Mouse (Mus musculus) monocyte, adult 2 months (primary cell): ENCODE data around the gene Lmcd1.

Experiments used
- DNase-seq, 2 experiments: peaks; one replicate each; pipeline ENCODE4 v3.0.0; 2022; ENCODE audit warnings: low spot score in 2 of 2, low read depth in 1 of 2

Lmcd1 gene

GRCm38 (mm10) chr6:112350452-112350851 lies 76.9 kb downstream of the Lmcd1 start:
- DNase-seq: no peak

DNA sequence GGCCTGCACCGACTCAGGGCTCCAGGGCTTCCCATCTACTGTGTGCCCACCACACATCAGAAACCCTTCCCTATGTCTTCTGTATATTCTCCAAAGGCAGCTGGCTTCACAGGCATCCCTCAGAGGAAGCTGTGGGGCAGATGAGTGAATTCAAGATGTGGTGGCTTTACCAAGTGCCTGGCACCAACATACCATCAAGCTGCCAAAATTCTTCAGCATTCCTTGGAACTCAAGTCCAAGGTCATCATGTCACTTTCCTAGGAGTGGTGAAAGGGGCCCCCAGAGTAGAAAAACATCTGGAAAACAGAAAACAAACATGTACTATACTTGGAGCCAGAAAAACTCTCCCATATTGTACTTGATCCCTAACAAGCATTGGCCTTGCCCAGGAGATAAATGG lies 85.8 kb downstream of the Lmcd1 start:
- no peak for DNase-seq

GRCm38 (mm10) chr6:112360676-112361075 lies 87.1 kb downstream of the Lmcd1 start:
- no peak for DNase-seq

GRCm38 (mm10) chr6:112362349-112362958 lies 88.9 kb downstream of the Lmcd1 start:
- DNase-seq: no peak

GRCm38 (mm10) chr6:112364581-112364980 lies 91.0 kb downstream of the Lmcd1 start:
- DNase-seq: no peak

GRCm38 (mm10) chr6:112365294-112365693 lies 91.7 kb downstream of the Lmcd1 start:
- no peak for DNase-seq

- DNase-seq: no peak
Measured at GRCm38 (mm10) chr6:112373886-112374585, 100.5 kb downstream of the Lmcd1 start.

- DNase-seq: no peak
Measured at GRCm38 (mm10) chr6:112375661-112376392, 102.3 kb downstream of the Lmcd1 start.

DNA sequence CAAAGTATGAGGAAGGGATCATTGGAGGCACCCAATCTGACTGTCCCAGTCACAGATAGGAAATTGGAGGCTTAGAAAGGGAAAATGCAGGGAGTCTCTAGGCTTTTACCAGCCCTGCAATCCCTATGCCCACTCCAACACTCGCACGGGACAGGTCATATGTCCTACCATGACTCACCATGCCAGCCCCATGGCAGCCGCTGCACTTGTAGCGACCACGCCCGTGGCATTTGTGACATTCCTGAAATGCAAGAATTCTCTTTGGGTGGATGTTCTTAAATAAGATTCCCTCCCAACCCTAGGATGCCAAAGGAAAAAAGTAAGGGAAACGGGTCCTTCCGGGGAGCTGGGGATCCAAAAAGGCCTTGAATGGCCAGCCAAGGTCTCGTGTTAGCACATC lies 105.5 kb downstream of the Lmcd1 start:
- DNase-seq: no peak
